Mouse (Mus musculus) stomach, embryonic 15.5 days (tissue): ENCODE results near the gene Rbp3. TPM values are rescaled to one million over a fixed set of nuclear protein-coding genes. Genes with fewer than 3 reads are reported as not detected.
A peak's percentile ranks its signal among the peaks of the same experiment; 100 is the strongest.

Experiments
- ATAC-seq: fragments of 200-750 bp; cut with Nextera tagmentation; 2 replicates; pipeline ENCODE4 v1.8.0; 2017; ENCODE audit warnings: low read depth, moderate number of reproducible peaks, moderate TSS enrichment; ENCODE audit not compliant: insufficient read depth, low FRiP score
- H3K27ac ChIP-seq: fragments of 300-500 bp; sonication (generic); 2 replicates; pipeline ENCODE4 v1.5.1; 2015; ENCODE audit warnings: mild to moderate bottlenecking, inconsistent platforms
- H3K27me3 ChIP-seq: fragments of 300-500 bp; sonication (generic); replicated peaks from 2 replicates; pipeline ENCODE4 v1.6.1; 2015; ENCODE audit warnings: inconsistent platforms
- H3K36me3 ChIP-seq: fragments of 300-500 bp; sonication (generic); 2 replicates; pipeline ENCODE4 v1.6.1; 2015; ENCODE audit warnings: inconsistent platforms
- H3K4me1 ChIP-seq: fragments of 300-500 bp; sonication (generic); 2 replicates; pipeline ENCODE4 v1.6.1; 2015; ENCODE audit warnings: inconsistent platforms
- H3K4me2 ChIP-seq: fragments of 300-500 bp; sonication (generic); 2 replicates; pipeline ENCODE4 v1.6.1; 2015; ENCODE audit warnings: mild to moderate bottlenecking, inconsistent platforms
- H3K4me3 ChIP-seq: fragments of 300-500 bp; sonication (generic); replicated peaks from 2 replicates; pipeline ENCODE4 v1.5.1; 2015; ENCODE audit warnings: inconsistent platforms
- H3K9ac ChIP-seq: fragments of 300-500 bp; sonication (generic); 2 replicates; pipeline ENCODE4 v1.6.1; 2015; ENCODE audit warnings: inconsistent platforms
- H3K9me3 ChIP-seq: fragments of 300-500 bp; sonication (generic); 2 replicates; pipeline ENCODE4 v1.6.1; 2016; ENCODE audit warnings: inconsistent platforms
- WGBS: fragments of 180-500 bp; shearing (Covaris S2); methylation state at CpG from one replicate; pipeline ENCODE4 v1.1.7; 2015; 5-methylcytosine and 5-hydroxymethylcytosine counted together
- polyA plus RNA-seq: library from polyadenylated mRNA; unstranded; fragments of >200 nt; fragmentation: Nextera tagmentation; extraction: Ambion mirVana; gene quantifications from 2 replicates; pipeline ENCODE4 v1.2.1, GENCODE M21; 2015

Gene Rbp3
- polyA plus RNA-seq, 1 experiment from 2014 or later: not detected

DNA sequence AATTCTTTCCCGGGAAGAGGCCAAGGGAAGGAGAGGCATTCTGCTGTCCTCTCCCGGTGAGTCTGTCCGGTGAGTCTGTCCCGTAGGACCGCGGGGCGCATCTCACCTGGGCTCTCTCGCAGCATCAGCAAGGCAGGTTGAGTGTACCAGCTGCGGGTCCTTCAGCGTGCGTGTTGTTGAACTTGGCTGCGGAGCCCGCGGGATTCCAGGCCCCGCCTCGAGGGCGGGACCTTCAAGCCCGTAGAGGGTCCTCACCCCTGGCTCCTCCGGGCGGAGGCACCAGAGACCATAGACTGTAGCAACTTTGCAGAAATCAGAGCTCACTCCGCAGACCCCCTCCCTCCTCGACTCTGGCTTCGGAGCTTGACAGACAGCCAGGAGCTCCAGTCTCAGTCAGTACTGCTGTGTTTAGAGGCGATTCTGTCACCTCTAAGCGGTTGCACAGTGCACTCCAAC, 24.8 kb downstream of the Rbp3 start, which contains the start of gene Zfp488:
Zfp488 (minus strand) TSS at position 161 of the 456 bp plus-strand sequence.
- WGBS: 2% methylated on average over 24 of the region's 25 CpGs
- Histone ChIP-seq H3K4me2 (peak within 1 kb of the TSS; percentile 68), H3K27ac (no peak within 1 kb of the TSS), H3K9ac (no peak within 1 kb of the TSS), H3K36me3 (no peaks in the 10 kb centered on the region), H3K9me3 (no peaks in the 10 kb centered on the region), H3K27me3 (peaks cover 7% of the 10 kb centered on the region; the same call in 1 of the 2 replicates), H3K4me3 (peak within 1 kb of the TSS; percentile 34), H3K4me1 (peaks cover 6% of the 10 kb centered on the region)
- ATAC-seq: peak; percentile 65; the same call in 1 of the 2 replicates

- no peak overlapping the region for H3K4me2 ChIP-seq
- H3K9ac ChIP-seq: no peak overlapping the region
- H3K27me3 ChIP-seq: no peaks in the 10 kb centered on the region
- no peak overlapping the region for H3K27ac ChIP-seq
- H3K4me1 ChIP-seq: no peaks in the 10 kb centered on the region
- no peak overlapping the region for H3K4me3 ChIP-seq
- H3K36me3 ChIP-seq: no peaks in the 10 kb centered on the region
- 53% methylated on average over 3 of the region's 3 CpGs for whole genome bisulfite sequencing
- no peaks in the 10 kb centered on the region for H3K9me3 ChIP-seq
- ATAC-seq: no peak
Measured at GRCm38 (mm10) chr14:33989201-33989600, 35.4 kb downstream of the Rbp3 start.

GRCm38 (mm10) chr14:33991971-33992370, 38.2 kb downstream of the Rbp3 start:
- H3K9me3 ChIP-seq: no peaks in the 10 kb centered on the region

DNA sequence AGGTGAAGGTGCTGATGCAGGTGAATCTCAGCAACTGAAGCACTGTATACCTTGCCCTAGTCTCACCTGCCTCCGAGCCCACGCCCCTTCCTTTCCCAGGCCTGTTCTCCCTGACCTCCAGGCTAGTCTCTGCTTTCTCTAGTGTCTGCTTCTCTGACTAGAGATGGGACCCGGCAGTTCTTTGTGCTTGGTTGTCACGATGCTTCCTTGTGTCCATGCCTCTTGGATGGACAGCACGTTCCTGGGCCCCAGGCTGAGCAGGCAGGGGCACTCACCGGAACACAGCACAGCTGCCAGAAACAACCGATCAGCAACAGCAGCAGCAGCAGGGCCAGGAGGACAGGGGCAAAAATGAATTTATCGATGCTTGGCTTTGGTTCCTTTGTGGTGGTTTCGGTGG, 39.2 kb downstream of the Rbp3 start:
- no peaks in the 10 kb centered on the region for H3K9me3 ChIP-seq
- no peak overlapping the region for H3K27ac ChIP-seq
- 85% methylated on average over 9 of the region's 9 CpGs for WGBS

More at GRCm38 (mm10) chr14:33991971-33992370, 38.2 kb downstream of the Rbp3 start:
- Histone ChIP-seq H3K36me3 (no peaks in the 10 kb centered on the region), H3K4me3 (no peak overlapping the region), H3K27me3 (no peaks in the 10 kb centered on the region), H3K9ac (no peak overlapping the region), H3K27ac (no peak overlapping the region), H3K4me2 (no peak overlapping the region), H3K4me1 (no peaks in the 10 kb centered on the region)
- no peak for ATAC-seq
- WGBS: 67% methylated on average over 4 of the region's 4 CpGs

GRCm38 (mm10) chr14:33993521-33994289, 39.9 kb downstream of the Rbp3 start:
- H3K27ac ChIP-seq: no peak overlapping the region
- no peak overlapping the region for H3K4me2 ChIP-seq
- ATAC-seq: no peak
- H3K27me3 ChIP-seq: no peaks in the 10 kb centered on the region
- H3K9me3 ChIP-seq: no peaks in the 10 kb centered on the region
- H3K4me1 ChIP-seq: no peaks in the 10 kb centered on the region
- H3K9ac ChIP-seq: no peak overlapping the region
- H3K4me3 ChIP-seq: no peak overlapping the region
- WGBS: 89% methylated on average over 6 of the region's 6 CpGs
- H3K36me3 ChIP-seq: no peaks in the 10 kb centered on the region

More for the DNA sequence above, 39.2 kb downstream of the Rbp3 start:
- H3K27me3 ChIP-seq: no peaks in the 10 kb centered on the region
- no peak overlapping the region for H3K4me3 ChIP-seq
- no peak overlapping the region for H3K9ac ChIP-seq
- ATAC-seq: no peak
- H3K4me2 ChIP-seq: no peak overlapping the region
- H3K4me1 ChIP-seq: no peaks in the 10 kb centered on the region
- H3K36me3 ChIP-seq: no peaks in the 10 kb centered on the region

DNA sequence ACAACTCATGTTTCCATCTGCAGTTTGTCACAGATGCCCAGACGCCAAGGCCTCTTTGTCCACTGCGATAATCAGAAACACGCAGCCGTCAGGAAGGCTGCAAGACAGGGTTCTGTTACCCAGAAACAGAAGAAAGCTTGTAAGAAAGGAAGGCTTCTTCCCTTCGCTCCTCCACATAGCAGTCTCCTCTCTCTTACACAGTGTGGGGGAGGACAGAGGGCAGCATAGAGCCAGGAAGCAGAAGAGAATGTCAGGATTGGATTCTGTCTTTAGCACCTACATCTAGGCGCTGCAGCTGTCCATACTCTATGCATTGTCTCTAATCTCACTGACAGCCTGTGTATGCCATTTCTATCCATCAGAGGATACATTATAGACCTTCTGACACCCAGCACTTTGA, 43.6 kb downstream of the Rbp3 start:
- no peak overlapping the region for H3K4me2 ChIP-seq
- H3K27me3 ChIP-seq: no peaks in the 10 kb centered on the region
- no peak overlapping the region for H3K27ac ChIP-seq
- no peak for ATAC-seq
- 51% methylated on average over 6 of the region's 6 CpGs for WGBS
- no peaks in the 10 kb centered on the region for H3K36me3 ChIP-seq
- no peaks in the 10 kb centered on the region for H3K4me1 ChIP-seq
- no peak overlapping the region for H3K4me3 ChIP-seq
- no peak overlapping the region for H3K9ac ChIP-seq
- H3K9me3 ChIP-seq: no peaks in the 10 kb centered on the region

GRCm38 (mm10) chr14:34000076-34000475, 46.3 kb downstream of the Rbp3 start:
- H3K4me1 ChIP-seq: no peaks in the 10 kb centered on the region
- no peaks in the 10 kb centered on the region for H3K36me3 ChIP-seq
- no peak overlapping the region for H3K4me2 ChIP-seq
- H3K27ac ChIP-seq: no peak overlapping the region
- H3K9ac ChIP-seq: no peak overlapping the region
- no peaks in the 10 kb centered on the region for H3K27me3 ChIP-seq
- no peak overlapping the region for H3K4me3 ChIP-seq
- H3K9me3 ChIP-seq: no peaks in the 10 kb centered on the region
- no peak for ATAC-seq

GRCm38 (mm10) chr14:34001445-34001844, 47.6 kb downstream of the Rbp3 start:
- Histone ChIP-seq H3K9ac (no peak overlapping the region), H3K4me2 (no peak overlapping the region), H3K27ac (no peak overlapping the region), H3K36me3 (no peaks in the 10 kb centered on the region), H3K9me3 (no peaks in the 10 kb centered on the region), H3K4me1 (no peaks in the 10 kb centered on the region), H3K4me3 (no peak overlapping the region), H3K27me3 (no peaks in the 10 kb centered on the region)
- ATAC-seq: no peak

DNA sequence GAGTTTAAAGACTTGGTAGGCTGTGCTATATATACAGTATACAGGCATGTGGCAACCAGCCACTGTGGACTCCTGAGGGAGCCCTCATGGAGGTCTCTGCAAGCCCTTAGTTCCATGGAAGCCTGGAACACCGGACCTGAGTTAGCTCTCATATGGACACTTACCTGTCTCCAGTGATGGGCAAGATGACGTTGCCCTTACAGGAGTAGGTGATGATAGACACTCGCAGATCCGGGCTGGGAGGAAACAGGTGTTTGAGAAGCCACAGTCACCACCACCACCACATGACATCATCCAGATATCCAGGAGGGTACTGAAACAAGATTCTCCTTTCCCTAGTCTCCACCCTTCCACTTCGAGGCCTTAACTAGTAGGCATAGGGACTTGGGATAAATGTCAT, 48.6 kb downstream of the Rbp3 start:
- H3K27ac ChIP-seq: no peak overlapping the region
- no peaks in the 10 kb centered on the region for H3K27me3 ChIP-seq
- no peak overlapping the region for H3K9ac ChIP-seq
- no peaks in the 10 kb centered on the region for H3K36me3 ChIP-seq
- no peaks in the 10 kb centered on the region for H3K4me1 ChIP-seq
- H3K9me3 ChIP-seq: no peaks in the 10 kb centered on the region
- WGBS: 82% methylated on average over 5 of the region's 5 CpGs
- ATAC-seq: no peak
- no peak overlapping the region for H3K4me2 ChIP-seq
- H3K4me3 ChIP-seq: no peak overlapping the region

Other genes with a start within 250 kb of the Rbp3 start
- 6.6 and 9.1 TPM in 2 replicates for gene Gdf10, start 30.4 kb upstream of the Rbp3 start, polyA plus RNA-seq
- 0.41 and 0.87 TPM in 2 replicates for gene Gdf2, start 13.0 kb upstream of the Rbp3 start, polyA plus RNA-seq
- 0.12 and 0.15 TPM in 2 replicates for gene Zfp488, start 24.8 kb downstream of the Rbp3 start, polyA plus RNA-seq
- not detected in 2 replicates for gene Gm30083, start 61.2 kb downstream of the Rbp3 start, polyA plus RNA-seq
- not detected in 2 replicates for gene Gm5460, start 62.8 kb downstream of the Rbp3 start, polyA plus RNA-seq
- not detected in 2 replicates for gene Antxrl, start 98.7 kb downstream of the Rbp3 start, polyA plus RNA-seq
- gene Anxa8, start 132.0 kb downstream of the Rbp3 start, polyA plus RNA-seq: 27.8 and 40.7 TPM in 2 replicates
- gene A630023A22Rik, start 148.8 kb downstream of the Rbp3 start, polyA plus RNA-seq: not detected in 2 replicates
- 0.13 and 0.34 TPM in 2 replicates for gene Npy4r, start 198.5 kb downstream of the Rbp3 start, polyA plus RNA-seq
- gene Gprin2, start 247.7 kb downstream of the Rbp3 start, polyA plus RNA-seq: 0.40 and 0.60 TPM in 2 replicates